Mouse (Mus musculus): Measurements from ENCODE around the gene Olfr692.

- TF ChIP-seq CTCF (IDR thresholded peaks at IDR 0.05; ENCODE audit: control insufficient read depth, insufficient read depth, insufficient replicate concordance, low read depth, low read length) (no peak), POLR2A (IDR thresholded peaks at IDR 0.05; ENCODE audit: control insufficient read depth, low read depth, low read length) (no peak)
Measured at GRCm38 (mm10) chr7:105404268-105404667, 36.2 kb downstream of the Olfr692 start, which contains the start of gene Cnga4.

All from testis, adult 2 months (tissue).